Mouse (Mus musculus): ENCODE measurements around the gene Tnnt2.

- TF ChIP-seq CTCF (IDR thresholded peaks at IDR 0.05; ENCODE audit: low read depth, low read length) (no peak), POLR2A (IDR thresholded peaks at IDR 0.05; ENCODE audit: extremely low read depth, insufficient read depth, low read length) (no peak)
These were observed 41.1 kb downstream of the Tnnt2 start for GRCm38 (mm10) chr1:135877248-135877647.
